Mouse (Mus musculus) heart, embryonic 16.5 days (tissue): Measurements from ENCODE around the gene Arl6. TPM values are rescaled to one million over a fixed set of nuclear protein-coding genes. Genes with fewer than 3 reads are reported as not detected.

Experiments used
- ATAC-seq: fragments of 200-750 bp; cut with Nextera tagmentation; replicated peaks from 2 replicates; pipeline ENCODE4 v1.8.0; 2017; ENCODE audit warnings: moderate number of reproducible peaks; ENCODE audit not compliant: insufficient read depth, low FRiP score; ENCODE audit errors: extremely low read depth
- H3K27ac ChIP-seq: fragments of 300-500 bp; sonication (generic); 2 replicates; pipeline ENCODE4 v1.5.1; 2014; ENCODE audit warnings: mild to moderate bottlenecking, low read length, control low read depth, moderate library complexity
- H3K27me3 ChIP-seq: fragments of 300-500 bp; sonication (generic); 2 replicates; pipeline ENCODE4 v1.6.1; 2014; ENCODE audit warnings: low read length, mixed read lengths; ENCODE audit not compliant: control insufficient read depth, insufficient read depth
- H3K36me3 ChIP-seq: fragments of 300-500 bp; sonication (generic); 2 replicates; pipeline ENCODE4 v1.6.1; 2014; ENCODE audit not compliant: control insufficient read depth, insufficient read depth
- H3K4me1 ChIP-seq: fragments of 300-500 bp; sonication (generic); 2 replicates; pipeline ENCODE4 v1.6.1; 2014; ENCODE audit warnings: low read length, mixed read lengths; ENCODE audit not compliant: control insufficient read depth, insufficient read depth
- H3K4me2 ChIP-seq: fragments of 300-500 bp; sonication (generic); 2 replicates; pipeline ENCODE4 v1.6.1; 2014; ENCODE audit warnings: low read depth, mild to moderate bottlenecking, control low read depth, low read length
- H3K4me3 ChIP-seq: fragments of 300-500 bp; sonication (generic); 2 replicates; pipeline ENCODE4 v1.5.1; 2014; ENCODE audit warnings: mild to moderate bottlenecking, control low read depth, low read length
- H3K9ac ChIP-seq: fragments of 300-500 bp; sonication (generic); 2 replicates; pipeline ENCODE4 v1.6.1; 2014; ENCODE audit warnings: low read length, control low read depth
- H3K9me3 ChIP-seq: fragments of 300-500 bp; sonication (generic); replicated peaks from 2 replicates; pipeline ENCODE4 v1.6.1; 2016; ENCODE audit warnings: low read length; ENCODE audit not compliant: control insufficient read depth
- WGBS: fragments of 180-500 bp; shearing (Covaris S2); extraction: QIAGEN DNeasy Blood & Tissue Kit; methylation state at CpG from one replicate; pipeline ENCODE4 v1.1.7; 2014; 5-methylcytosine and 5-hydroxymethylcytosine counted together
- polyA plus RNA-seq: library from polyadenylated mRNA; unstranded; fragments of >200 nt; fragmentation: Nextera tagmentation; extraction: Ambion mirVana; gene quantifications from 2 replicates; pipeline ENCODE4 v1.2.1, GENCODE M21; 2015

Gene Arl6
- polyA plus RNA-seq = 22.9 and 24.8 TPM in 2 replicates

GRCm38 (mm10) chr16:59639102-59639691 lies at the start of gene Arl6:
TSS of gene Arl6 (minus strand) at chr16:59639391.
- Histone ChIP-seq H3K4me1 (peaks cover 6% of the 10 kb centered on the region; the same call in 1 of the 2 replicates), H3K36me3 (no peaks in the 10 kb centered on the region), H3K4me2 (peak within 1 kb of the TSS; percentile 78), H3K9me3 (no peaks in the 10 kb centered on the region), H3K4me3 (peak within 1 kb of the TSS; percentile 90), H3K27me3 (no peaks in the 10 kb centered on the region), H3K9ac (peak within 1 kb of the TSS; percentile 89), H3K27ac (peak within 1 kb of the TSS; percentile 99)
- WGBS = under 1% methylated on average over 46 of the region's 46 CpGs
- ATAC-seq = peak; percentile 99

- WGBS = 58% methylated on average over 5 of the region's 5 CpGs
Measured at GRCm38 (mm10) chr16:59685135-59685534, 45.9 kb upstream of the Arl6 start.

GRCm38 (mm10) chr16:59683434-59683833 lies 44.2 kb upstream of the Arl6 start:
- Histone ChIP-seq H3K27ac (no peak overlapping the region), H3K27me3 (no peaks in the 10 kb centered on the region), H3K4me2 (no peak overlapping the region), H3K4me1 (no peaks in the 10 kb centered on the region), H3K36me3 (no peaks in the 10 kb centered on the region), H3K9ac (no peak overlapping the region), H3K4me3 (no peak overlapping the region), H3K9me3 (no peaks in the 10 kb centered on the region)
- ATAC-seq = no peak
- 5% methylated on average over 8 of the region's 8 CpGs for WGBS

More at GRCm38 (mm10) chr16:59685135-59685534, 45.9 kb upstream of the Arl6 start:
- no peak for ATAC-seq
- H3K4me1 ChIP-seq = no peaks in the 10 kb centered on the region
- no peaks in the 10 kb centered on the region for H3K9me3 ChIP-seq
- H3K27me3 ChIP-seq = no peaks in the 10 kb centered on the region
- H3K27ac ChIP-seq = no peak overlapping the region
- no peak overlapping the region for H3K4me2 ChIP-seq
- H3K9ac ChIP-seq = no peak overlapping the region
- no peaks in the 10 kb centered on the region for H3K36me3 ChIP-seq
- H3K4me3 ChIP-seq = no peak overlapping the region

- Histone ChIP-seq H3K9ac (no peak overlapping the region), H3K27me3 (no peaks in the 10 kb centered on the region), H3K4me2 (no peak overlapping the region), H3K9me3 (no peaks in the 10 kb centered on the region), H3K27ac (no peak overlapping the region), H3K4me1 (no peaks in the 10 kb centered on the region), H3K4me3 (no peak overlapping the region), H3K36me3 (no peaks in the 10 kb centered on the region)
- ATAC-seq = no peak
- WGBS = 77% methylated on average over 8 of the region's 8 CpGs
Measured at GRCm38 (mm10) chr16:59682216-59682891, 43.2 kb upstream of the Arl6 start.

- no peaks in the 10 kb centered on the region for H3K36me3 ChIP-seq
- H3K9me3 ChIP-seq = no peaks in the 10 kb centered on the region
- H3K4me1 ChIP-seq = no peaks in the 10 kb centered on the region
- no peak overlapping the region for H3K9ac ChIP-seq
- H3K27ac ChIP-seq = no peak overlapping the region
- no peaks in the 10 kb centered on the region for H3K27me3 ChIP-seq
- H3K4me3 ChIP-seq = no peak overlapping the region
- WGBS = 85% methylated on average over 2 of the region's 2 CpGs
- H3K4me2 ChIP-seq = no peak overlapping the region
- ATAC-seq = no peak
Measured at GRCm38 (mm10) chr16:59666938-59667337, 27.7 kb upstream of the Arl6 start.

- no peaks in the 10 kb centered on the region for H3K36me3 ChIP-seq
- H3K4me3 ChIP-seq = no peak overlapping the region
- ATAC-seq = no peak
- no peak overlapping the region for H3K9ac ChIP-seq
- no peaks in the 10 kb centered on the region for H3K27me3 ChIP-seq
- no peak overlapping the region for H3K4me2 ChIP-seq
- no peaks in the 10 kb centered on the region; the same call in 1 of the 2 replicates for H3K9me3 ChIP-seq
- WGBS = 66% methylated on average over 2 of the region's 2 CpGs
- H3K4me1 ChIP-seq = no peaks in the 10 kb centered on the region
- H3K27ac ChIP-seq = no peak overlapping the region
Measured at GRCm38 (mm10) chr16:59643766-59644165, 4.6 kb upstream of the Arl6 start.

GRCm38 (mm10) chr16:59639985-59640384 lies 794 bp upstream of the Arl6 start:
- H3K27ac ChIP-seq = no peak overlapping the region
- no peak overlapping the region for H3K4me2 ChIP-seq
- H3K4me3 ChIP-seq = no peak overlapping the region
- H3K27me3 ChIP-seq = no peaks in the 10 kb centered on the region
- H3K9ac ChIP-seq = no peak overlapping the region
- no peak for ATAC-seq
- peaks cover 6% of the 10 kb centered on the region; the same call in 1 of the 2 replicates for H3K4me1 ChIP-seq
- H3K36me3 ChIP-seq = no peaks in the 10 kb centered on the region
- 76% methylated on average over 3 of the region's 3 CpGs for WGBS
- H3K9me3 ChIP-seq = no peaks in the 10 kb centered on the region

- no peak overlapping the region for H3K27ac ChIP-seq
- no peaks in the 10 kb centered on the region for H3K36me3 ChIP-seq
- H3K27me3 ChIP-seq = no peaks in the 10 kb centered on the region
- H3K4me3 ChIP-seq = no peak overlapping the region
- H3K9me3 ChIP-seq = no peaks in the 10 kb centered on the region
- ATAC-seq = no peak
- H3K4me1 ChIP-seq = peaks cover 6% of the 10 kb centered on the region; the same call in 1 of the 2 replicates
- WGBS = 69% methylated on average over 2 of the region's 2 CpGs
- H3K9ac ChIP-seq = no peak overlapping the region
- H3K4me2 ChIP-seq = no peak overlapping the region
Measured at GRCm38 (mm10) chr16:59634598-59634997, 4.6 kb downstream of the Arl6 start.

- H3K4me2 ChIP-seq = no peak overlapping the region
- no peaks in the 10 kb centered on the region for H3K4me1 ChIP-seq
- 97% methylated on average over 2 of the region's 2 CpGs for WGBS
- H3K27ac ChIP-seq = no peak overlapping the region
- H3K4me3 ChIP-seq = no peak overlapping the region
- H3K36me3 ChIP-seq = no peaks in the 10 kb centered on the region
- ATAC-seq = no peak
- H3K9ac ChIP-seq = no peak overlapping the region
- H3K9me3 ChIP-seq = no peaks in the 10 kb centered on the region
- H3K27me3 ChIP-seq = no peaks in the 10 kb centered on the region
Measured at GRCm38 (mm10) chr16:59621554-59621953, 17.6 kb downstream of the Arl6 start.
